Mouse (Mus musculus) adrenal gland, postnatal 4 days (tissue): ENCODE results near the gene Sema5b. TPM values are rescaled to one million over a fixed set of nuclear protein-coding genes. Genes with fewer than 3 reads are reported as not detected.
A peak's percentile ranks its signal among the peaks of the same experiment; 100 is the strongest.

Source experiments
- DNase-seq, 2 experiments: peaks; one replicate each; pipeline ENCODE4 v3.0.0; 2021 to 2022; ENCODE audit warnings: low spot score in 2 of 2, mixed read lengths in 2 of 2
- total RNA-seq, 2 experiments: library from RNA; stranded (reverse); gene quantifications; 2 replicates each; pipeline ENCODE4 v1.2.3; 2021

Gene Sema5b
- total RNA-seq, 2 experiments from 2014 or later: 11.1 to 11.7 TPM

DNA sequence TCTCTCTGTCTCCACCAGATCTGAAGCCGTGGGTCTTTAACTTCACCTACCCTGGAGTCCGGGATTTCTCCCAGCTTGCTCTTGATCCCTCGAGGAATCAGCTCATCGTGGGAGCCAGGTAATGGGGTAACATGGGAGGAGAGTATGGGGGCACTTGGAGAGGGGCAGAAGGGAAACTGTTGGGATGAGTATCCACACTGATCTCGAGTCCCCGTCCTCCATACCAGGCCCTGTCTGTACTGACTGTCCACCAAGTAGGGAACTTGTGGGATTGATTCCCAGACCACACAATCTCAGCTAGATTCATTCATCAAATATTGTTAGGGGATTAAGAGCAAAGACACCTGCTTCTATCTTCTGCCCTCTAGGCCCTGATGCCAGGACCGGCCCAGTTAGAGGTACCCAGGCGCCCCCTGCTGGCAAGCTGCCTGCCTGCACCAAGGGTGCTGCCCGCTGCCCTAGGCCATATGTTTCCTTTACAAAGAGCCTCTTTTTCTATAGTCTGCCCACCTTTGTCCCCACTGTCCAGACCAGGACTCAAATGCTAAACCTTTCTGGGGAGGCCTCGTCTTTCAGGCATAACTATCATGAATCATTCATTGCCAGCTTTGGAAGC is 87.2 kb downstream of the Sema5b start:
- DNase-seq: peak; percentile 73 to 75

DNA sequence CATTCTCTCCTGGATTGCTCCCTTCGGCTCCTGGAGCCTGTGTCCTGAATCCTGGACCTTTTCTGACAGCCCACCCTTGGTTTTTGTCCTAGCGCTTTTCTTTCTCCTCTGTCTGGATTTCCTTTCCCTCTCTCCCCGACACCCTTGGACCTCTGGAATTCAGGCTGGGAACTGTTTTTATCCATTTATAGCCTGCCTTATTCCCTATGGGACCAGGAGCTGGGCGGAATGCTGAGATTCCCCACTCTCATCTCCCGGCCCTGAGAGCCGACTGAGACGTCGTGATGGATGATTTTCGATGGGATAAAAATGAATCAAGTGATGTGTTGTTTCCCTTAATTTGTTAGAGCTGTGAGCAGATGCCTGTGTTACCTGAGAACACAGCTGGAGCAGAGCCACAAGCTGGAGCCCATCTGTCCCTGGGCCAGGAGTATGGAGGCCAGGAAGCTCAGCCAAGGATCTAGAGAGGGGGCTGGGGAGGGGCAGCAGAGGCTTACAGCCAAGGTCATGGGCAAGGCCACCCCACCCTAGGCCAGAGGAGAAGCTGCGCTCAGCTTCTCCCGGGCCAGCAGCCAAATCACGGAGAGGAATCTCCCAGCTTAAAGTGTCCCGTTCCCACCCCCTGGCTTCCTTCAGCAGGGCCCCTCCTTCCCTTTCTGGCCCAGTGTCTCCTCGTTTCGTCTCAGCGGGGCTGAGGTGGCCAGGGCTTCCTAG is 89.7 kb downstream of the Sema5b start:
- DNase-seq: peak in 1 of 2 experiments; percentile 23

DNA sequence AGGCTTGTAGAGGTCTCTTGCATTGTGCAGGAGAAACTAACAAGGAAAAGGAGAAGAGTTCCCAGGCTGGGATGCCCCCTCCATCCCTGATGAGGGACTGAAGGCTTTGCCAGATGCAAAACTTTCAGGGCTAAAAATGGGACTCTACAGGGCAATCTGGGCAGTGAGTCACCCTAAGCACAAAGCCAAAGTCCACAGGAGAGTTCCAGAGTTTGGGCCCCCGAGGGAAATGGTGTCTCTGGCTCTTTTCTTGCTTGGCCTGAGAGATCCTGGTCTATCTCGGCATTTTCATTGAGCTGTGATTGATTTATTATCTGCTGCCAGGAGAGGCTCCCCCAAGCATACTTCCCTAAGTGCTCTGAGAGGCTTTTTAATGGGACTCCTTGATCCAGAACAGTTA is 92.1 kb downstream of the Sema5b start:
- no peak for DNase-seq

DNA sequence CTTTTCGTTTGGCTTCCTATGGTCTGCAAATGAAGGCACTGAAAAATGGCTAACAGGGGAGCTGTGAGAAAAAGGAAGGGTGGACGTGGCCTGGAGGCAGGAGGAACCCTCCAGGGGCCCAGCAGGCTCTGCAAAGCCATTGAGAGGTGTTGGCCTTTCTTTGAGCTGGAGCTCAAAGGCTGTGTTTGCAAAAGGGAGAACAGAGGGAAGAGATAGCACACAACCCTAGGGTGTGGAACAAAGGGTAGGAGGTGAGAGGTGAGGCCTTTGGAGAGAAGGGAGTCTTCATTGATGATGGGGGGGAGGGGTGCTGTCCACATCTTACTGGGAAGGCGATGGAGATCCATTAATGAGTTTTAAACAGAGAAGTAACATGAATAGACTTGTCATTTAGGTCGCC is 94.0 kb downstream of the Sema5b start:
- DNase-seq: no peak

DNA sequence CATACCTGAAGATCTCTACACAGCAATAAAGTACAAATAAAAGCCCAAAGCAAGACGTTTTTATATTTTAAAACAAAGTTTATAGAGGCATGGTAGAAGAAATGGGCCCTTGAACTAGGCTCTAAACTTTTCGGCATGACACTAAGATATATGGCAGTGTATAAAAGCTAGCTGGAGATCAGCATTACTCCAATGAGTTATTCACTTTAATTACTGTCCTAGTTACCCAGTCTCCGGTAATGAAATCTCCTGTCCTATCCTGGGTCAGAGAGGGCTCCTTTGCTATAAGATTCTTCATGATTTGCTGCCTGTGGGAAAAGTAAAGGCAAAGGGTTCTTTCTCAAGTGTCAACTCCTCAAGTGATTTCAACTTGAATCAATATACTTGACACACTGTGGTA is 98.6 kb downstream of the Sema5b start:
- DNase-seq: no peak

DNA sequence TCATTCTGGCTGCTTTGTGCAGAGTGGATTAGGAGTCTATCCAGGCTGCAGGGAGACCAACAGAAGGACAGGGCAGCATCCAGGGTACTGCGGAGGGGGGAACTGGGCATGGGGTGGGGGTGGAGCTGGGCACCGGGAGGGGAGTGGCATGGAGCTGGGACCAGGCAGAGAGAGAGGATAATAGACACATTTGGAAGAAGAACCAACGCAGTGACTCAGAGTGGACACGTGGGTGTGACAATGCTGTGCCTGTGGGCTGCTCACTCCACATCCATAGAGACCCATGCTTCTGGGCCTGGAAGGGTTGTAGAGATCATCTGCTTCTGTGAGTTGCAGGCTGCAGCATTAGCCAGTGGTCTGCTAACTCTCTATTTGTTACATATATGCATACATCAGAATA is 107.9 kb downstream of the Sema5b start:
- no peak for DNase-seq

DNA sequence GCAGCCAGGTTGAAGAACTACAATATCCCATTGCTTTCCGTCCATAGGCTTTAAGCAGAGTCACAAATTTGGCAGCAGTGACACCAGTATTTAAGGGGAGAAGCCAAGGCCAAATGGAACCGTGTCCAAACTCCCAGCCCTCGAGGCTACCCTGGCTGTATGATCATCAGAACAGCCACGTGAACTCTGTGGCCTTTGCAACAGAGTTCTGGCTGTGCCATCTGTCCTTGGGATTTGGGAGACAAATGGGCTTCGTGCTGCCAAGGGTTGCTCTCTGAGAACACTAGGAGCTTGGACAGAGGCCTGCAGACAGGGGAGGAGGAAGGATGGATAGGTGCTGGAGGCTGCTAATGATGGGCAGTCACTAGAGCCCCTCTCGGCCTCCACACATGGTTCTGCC is 111.3 kb downstream of the Sema5b start:
- peak in 1 of 2 experiments; percentile 43 for DNase-seq

DNA sequence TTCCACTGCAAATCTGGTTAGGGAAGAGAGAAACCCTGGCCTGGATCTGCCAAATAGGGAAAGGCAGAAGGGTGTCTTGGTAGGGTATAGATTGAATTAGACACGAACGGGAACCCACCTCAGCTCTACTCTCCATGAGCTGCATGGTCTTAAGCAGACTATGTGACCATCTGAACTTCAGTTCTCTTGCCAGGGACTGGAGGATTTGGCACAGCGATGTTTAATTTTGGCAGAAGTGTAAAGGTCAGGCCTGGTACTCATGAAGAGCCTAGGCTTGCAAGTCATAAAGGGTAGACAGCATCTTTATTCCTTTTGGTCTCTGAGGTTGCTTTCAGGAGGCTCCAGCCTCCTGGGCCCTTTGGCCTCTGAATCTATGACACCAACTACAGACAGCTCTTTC is 111.8 kb downstream of the Sema5b start:
- DNase-seq: no peak

DNA sequence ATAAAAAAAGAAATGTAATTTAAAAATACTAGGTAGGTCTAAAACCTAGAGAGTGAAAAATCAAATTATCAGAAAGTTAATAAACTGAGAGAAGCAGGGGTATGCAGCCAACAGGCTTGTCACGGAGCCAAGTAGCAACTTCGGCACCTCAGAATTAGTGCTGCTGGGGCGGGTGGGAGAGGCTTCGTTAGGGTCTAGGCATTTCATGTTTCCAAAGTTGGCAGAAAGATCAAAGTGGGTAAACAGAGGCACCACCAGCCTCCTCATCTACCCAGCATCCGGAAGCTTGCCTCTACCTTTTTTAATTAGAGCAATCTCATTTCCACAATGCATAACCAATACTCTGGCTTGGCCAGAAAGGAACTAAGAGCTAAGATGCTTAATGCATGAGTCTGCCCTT is 113.0 kb downstream of the Sema5b start:
- no peak for DNase-seq

DNA sequence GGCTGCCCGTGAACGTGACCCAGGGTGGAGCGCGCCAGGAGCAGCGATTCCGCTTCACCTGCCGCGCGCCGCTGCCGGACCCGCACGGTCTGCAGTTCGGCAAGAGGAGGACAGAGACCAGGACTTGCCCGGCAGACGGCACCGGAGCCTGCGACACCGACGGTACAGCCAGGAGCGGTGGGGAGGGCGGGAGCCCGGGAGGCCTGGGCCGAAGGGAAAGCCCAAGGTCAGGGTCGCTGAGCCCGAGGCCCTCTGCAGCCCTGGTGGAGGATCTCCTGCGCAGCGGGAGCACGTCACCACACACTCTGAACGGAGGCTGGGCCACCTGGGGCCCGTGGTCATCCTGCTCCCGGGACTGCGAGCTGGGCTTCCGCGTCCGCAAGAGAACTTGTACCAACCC is 119.3 kb downstream of the Sema5b start:
- no peak for DNase-seq

DNA sequence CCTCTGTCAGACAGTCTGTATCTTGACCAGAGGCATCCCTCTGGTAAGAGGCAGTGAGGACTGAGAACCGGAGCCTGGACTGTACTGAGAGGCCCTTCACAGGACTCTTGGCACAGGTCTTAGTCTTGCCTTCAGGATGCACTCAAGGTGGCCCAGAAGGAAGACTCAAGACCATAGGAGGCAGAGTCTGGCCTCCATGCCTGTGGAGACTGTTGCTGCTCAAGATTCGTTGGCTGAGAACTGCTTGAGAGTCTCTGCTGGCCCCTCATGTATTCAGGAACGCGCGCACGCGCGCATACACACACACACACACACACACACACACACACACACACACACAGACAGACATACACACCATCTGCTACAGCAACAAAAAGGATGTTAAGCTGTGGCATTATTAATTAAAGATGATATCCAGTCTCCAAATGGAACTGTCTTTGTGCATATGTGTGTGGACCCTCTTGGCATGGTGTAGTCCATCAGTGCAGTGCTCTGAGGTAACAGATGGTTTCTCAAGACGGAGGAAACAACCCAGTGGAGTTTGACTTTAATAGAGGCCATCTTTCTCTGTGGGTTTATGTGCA is 123.0 kb downstream of the Sema5b start:
- no peak for DNase-seq

DNA sequence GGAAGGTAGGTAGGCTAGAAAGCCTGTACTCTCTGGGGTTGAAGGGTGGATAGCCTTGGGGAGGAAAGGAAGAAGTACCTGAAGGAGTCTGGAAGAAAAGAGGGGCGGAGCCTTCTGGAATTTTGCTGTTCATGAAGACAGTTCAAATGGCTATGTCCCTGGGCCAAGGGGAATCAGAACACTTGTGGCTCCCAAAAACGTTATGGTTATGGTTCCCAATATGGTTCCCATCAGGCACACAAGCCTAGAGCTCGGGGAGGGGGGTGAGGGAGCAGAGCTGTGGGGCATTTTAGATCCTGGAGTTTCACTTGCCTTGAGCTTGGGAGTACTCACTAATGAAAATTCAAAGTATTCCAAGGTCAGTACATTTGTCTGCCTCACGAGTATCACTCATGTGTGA is 123.9 kb downstream of the Sema5b start:
- DNase-seq: no peak

DNA sequence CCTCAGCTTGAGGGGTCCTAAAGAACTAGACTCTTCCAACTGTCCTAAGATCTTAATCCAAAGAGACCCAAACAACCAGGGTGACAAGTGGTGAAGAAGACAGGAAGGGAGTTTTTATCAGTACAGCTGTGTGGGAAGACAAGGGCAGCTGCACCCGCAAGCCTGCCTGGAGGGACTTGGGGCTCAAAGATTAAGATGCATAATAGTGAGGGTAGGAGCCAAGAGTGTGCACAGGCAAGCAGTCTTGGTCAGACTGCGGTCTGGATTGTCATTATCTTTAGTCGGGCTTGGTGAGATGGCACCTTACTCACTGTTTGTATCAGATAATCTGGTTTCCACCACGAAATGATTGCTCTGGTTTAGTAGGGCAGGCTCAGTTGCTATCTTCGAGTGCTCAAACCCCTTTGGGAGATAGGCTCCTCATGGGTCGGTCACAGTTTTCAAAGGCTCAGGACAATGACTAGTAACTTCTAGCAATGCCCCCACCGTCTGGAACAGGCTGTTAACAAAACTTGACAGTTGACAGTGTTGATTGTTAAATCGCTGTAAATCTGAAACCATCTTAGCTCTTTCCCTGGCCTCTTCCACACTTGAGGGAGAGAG is 136.7 kb downstream of the Sema5b start:
- DNase-seq: no peak

DNA sequence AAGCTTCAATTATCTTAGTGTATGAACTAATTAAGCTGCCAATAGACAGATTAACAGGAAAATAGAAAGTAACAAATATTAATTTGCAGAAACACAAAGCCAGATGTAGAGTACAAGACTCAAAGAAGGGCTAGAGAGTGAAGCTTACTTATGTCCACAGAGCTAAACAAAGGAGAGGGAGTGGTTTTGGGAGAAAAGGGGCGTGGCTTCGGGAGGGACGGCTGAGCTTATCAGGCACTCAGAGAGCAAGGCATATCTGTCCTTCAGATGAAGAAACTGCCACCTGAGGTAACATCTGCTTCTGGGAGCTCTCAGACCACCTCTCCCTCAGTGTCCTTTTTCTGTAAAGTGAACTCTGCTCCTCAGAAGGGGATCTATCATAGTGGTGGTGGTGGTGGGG is 137.5 kb downstream of the Sema5b start:
- DNase-seq: no peak

DNA sequence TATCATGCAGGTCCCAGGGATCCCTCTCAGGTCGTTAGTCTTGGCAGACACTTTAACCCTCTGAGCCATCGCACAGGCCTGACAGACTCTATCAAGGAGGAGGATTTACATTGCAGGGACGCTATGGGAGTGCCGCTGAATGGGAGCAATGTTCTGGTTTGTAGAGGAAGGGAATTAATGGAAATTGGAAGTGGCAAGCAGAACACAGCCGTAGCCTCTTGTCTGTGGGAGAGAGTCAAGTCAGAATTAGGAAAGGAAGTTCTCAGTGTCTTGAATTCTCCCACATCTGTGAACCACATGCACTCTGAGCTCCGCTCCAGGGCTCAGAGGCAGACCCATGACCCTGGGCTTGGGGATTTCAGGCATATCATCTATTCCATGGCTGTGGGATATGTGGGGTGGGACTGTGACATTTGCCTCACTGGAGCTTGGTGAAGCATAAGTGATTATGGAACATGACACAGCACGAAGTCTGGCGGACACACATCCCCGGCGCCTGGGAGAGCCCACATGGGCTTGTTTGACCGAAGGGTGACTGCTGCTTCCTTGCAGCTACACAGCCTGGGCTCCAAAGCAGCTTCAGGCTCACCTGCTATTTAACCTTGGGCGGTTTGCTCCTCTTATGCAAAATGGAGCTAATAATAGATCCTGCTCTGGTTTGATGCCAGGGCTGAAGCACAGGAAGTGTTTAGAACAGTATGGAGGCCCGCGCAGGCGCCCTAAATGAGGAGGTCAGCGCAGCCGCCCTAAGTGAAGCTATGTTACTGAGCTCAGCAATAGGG is 140.6 kb downstream of the Sema5b start:
- no peak for DNase-seq

DNA sequence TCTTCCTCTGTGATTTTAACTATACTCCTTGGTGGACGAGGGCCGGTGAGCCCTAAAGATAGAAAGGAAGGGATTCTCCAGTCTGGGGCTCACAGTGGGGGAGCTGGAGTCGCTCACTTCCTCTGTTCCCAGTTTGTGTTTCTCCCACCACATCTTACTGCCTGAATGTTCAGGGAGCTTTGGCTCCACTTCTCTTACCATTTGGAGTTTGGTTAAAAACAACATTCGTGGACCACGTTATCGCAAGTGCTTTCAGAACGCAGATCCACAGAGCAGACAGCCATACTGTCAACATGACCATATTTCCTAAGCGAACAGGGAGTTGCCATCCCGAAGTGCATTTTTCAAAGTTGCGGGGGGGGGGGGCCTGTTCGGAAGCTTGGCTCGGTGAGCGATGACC is 144.1 kb downstream of the Sema5b start:
- no peak for DNase-seq

DNA sequence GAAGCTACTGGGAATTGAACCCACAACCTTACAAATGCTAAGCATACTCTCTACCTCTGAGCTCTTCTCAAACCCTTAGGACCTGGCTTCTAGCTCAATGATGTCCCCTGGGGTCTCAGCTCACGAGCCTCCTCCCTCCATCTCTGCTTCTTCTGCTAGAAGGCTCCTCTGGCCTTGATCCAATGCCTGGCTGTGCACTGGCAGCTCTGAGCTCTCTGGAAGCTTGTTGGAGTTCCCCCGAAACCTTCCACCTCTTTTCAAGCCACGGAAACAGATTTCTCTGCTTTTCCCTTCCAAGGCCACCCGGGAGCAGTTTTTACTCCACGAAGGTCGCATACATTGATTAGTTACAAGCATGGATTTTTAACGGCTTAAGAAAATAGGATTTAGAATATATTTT is 145.5 kb downstream of the Sema5b start:
- no peak for DNase-seq

DNA sequence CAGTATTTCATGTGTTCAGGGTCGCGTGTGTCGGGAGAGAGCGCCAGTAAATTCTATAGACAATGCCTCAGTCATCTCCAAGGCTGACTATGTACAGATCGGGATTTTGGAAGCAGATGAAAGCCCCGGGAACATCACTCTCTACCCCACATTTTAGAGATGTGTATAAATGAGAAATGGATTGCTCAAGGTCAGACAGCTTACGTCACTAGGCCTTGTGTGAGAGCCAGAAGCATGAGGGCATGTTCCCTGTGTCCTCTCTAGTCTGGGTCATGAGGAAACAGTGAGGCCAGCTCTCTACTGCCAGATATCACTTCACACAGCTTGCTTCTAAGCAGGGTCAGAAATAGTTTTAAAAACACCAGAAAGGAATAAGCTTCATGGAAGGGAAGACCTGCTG is 150.7 kb downstream of the Sema5b start:
- DNase-seq: peak in 1 of 2 experiments; percentile 33

DNA sequence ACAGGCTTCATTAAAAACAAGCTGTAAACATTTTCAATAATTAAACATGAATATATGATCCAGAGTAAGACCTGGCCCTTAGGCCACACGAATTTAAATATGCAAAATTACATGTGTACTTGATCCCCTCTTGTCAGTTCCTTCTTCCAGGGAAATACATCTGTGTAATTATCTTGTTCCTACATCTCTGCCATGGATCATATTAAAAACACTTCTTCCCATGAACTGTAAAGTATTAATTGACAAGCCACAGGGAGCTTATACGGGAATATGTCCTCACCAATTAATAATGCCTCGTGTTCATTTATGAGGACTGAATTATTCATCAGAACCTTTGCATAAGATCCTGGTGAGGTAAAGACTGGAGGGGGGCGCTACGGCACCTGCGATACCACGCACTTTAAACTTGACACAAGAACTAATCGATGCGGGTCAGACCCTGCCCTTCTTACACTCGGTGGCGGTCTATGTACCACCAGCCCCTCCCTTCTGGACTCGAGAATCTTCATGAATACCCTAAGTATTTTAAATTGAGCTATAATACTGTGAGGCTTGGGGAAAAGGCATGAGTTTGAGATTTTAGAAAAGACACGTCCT is 153.4 kb downstream of the Sema5b start:
- no peak for DNase-seq

DNA sequence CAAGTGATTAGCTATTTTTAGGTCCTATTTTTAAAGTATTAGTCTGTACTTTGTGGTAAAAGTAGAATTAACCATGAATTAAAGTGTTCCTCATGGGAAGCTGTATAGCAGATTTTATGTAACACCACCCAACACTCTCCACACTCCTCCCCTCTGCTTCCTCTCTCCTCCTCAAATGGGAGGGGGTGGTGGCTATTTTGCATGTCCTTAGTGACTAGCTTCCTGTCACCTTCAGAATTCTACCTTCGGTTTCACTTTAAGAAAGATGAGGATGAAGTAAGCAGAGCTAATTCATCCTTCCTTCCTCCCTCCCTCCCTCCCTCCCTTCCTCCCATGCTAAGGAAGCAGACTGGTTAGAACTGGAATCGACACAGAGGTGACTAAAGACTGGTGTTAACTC is 155.2 kb downstream of the Sema5b start:
- no peak for DNase-seq

DNA sequence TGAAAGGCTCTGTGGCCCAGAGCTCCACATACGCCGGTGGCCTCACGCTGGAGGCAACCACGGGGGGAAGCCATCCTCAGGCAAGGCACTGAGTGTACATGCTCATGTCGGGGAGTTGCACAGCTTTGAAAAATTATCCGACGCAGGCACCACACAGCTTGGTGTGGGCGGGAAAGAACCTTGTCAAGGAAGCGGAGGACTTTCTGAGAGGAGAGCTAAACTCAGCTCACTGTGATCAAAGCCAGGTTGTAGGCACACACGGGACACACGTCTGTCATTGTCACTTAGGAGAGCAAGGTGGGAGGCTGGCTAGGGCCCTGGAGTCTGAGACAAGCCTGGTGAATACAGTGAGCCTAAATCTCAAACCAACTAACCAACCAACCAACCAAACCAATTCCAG is 160.9 kb downstream of the Sema5b start:
- no peak for DNase-seq
